Mouse (Mus musculus) subcutaneous adipose tissue, adult 2 months (tissue): Measurements from ENCODE around the gene Stom. TPM values are rescaled to one million over a fixed set of nuclear protein-coding genes. Genes with fewer than 3 reads are reported as not detected.

Experiments used
- polyA plus RNA-seq: library from polyadenylated mRNA; depleted of rRNA; stranded (reverse); fragments of >200 nt; gene quantifications from 2 replicates; pipeline ENCODE4 v1.2.3, GENCODE M21; 2012; ENCODE audit warnings: low replicate concordance; rRNA removed

The Stom gene
- polyA plus RNA-seq, result 75.7 and 137 TPM in 2 replicates

GRCm38 (mm10) chr2:35336388-35337280 lies at the start of gene Stom:
Gene Stom, minus strand, starts transcription at chr2:35336976.

GRCm38 (mm10) chr2:35367629-35368028 lies 30.9 kb upstream of the Stom start, which contains the start of gene 4930568D16Rik:
Gene 4930568D16Rik, minus strand, starts transcription at chr2:35367729.

Other genes with a start within 250 kb of the Stom start
- 0.23 and 0.46 TPM in 2 replicates for gene AI182371, start 235.4 kb downstream of the Stom start, polyA plus RNA-seq
- gene Cntrl, start 227.5 kb downstream of the Stom start, polyA plus RNA-seq, result 11.7 and 14.2 TPM in 2 replicates
- gene Rab14, start 135.9 kb downstream of the Stom start, polyA plus RNA-seq, result 46.8 and 76.1 TPM in 2 replicates
- 2,476 and 8,158 TPM in 2 replicates for gene Gsn, start 80.6 kb downstream of the Stom start, polyA plus RNA-seq
- gene 4930568D16Rik, start 30.8 kb upstream of the Stom start, polyA plus RNA-seq, result not detected in 2 replicates
- not detected in 2 replicates for gene 4930402F06Rik, start 60.2 kb upstream of the Stom start, polyA plus RNA-seq
- 20.9 and 22.4 TPM in 2 replicates for gene Ggta1, start 126.3 kb upstream of the Stom start, polyA plus RNA-seq
- gene Dab2ip, start 221.3 kb upstream of the Stom start, polyA plus RNA-seq, result 78.6 and 103 TPM in 2 replicates